Mouse (Mus musculus) right cerebral cortex, postnatal 10 days (tissue): Measurements from ENCODE around the gene Gm14434.
"Not testable (repeated sequence)": the region's sequence is repeated elsewhere in the genome, so short reads cannot be mapped to it uniquely, and the experiment has no call there.

Experiments used
- DNase-seq, 2 experiments: peaks; one replicate each; pipeline ENCODE4 v3.0.0; 2021; ENCODE audit warnings: low spot score in 2 of 2

Gene Gm14434

DNA sequence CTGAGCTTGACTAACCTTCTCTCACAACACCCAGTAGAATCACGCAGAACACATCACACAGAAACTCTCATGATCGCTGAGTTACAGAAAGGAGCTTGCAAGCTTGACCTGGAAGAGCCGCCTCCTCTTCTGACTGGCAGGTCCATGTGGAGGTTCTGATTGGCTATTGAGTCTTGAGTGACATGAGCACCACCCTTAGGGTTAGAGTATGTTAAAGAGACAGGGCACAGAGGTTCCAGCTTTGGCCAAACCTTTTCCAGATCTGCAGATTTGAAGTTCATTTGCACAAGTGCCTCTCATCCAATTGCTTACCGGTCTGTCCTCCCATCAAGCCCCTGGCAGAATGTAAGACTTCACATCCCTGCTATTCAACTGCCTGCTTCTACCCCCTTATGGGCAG, at the start of gene Gm14434:
Gene Gm14434 (minus strand): TSS at position 101 of the 400 bp plus-strand sequence.
- not testable (repeated sequence) for DNase-seq

- DNase-seq = not testable (repeated sequence)
Measured at GRCm38 (mm10) chr2:176520756-176521155, 34.2 kb upstream of the Gm14434 start, which contains the start of gene Zfp967. Gene Zfp967, plus strand, starts transcription at chr2:176521056.

DNA sequence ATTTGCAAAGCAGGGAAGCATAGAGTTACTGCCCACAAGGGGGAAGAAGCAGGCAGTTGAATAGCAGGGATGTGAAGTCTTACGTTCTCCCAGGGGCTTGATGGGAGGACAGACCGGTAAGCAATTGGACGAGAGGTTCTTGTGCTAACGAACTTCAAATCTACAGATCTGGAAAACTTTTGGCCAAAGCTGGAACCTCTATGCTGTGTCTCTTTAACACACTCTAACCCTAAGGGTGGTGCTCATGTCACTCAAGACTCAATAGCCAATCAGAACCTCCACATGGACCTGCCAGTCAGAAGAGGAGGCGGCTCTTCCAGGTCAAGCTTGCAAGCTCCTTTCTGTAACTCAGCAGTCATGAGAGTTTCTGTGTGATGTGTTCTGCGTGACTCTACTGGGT, 63.3 kb downstream of the Gm14434 start, which contains the start of gene Gm14435:
Gene Gm14435 (plus strand): TSS at position 301 of the 400 bp plus-strand sequence.
- not testable (repeated sequence) for DNase-seq
